Comparison of ENCODE assay signal across 25 mouse cellular contexts in genomic region chr5:36596225-36596624, GRCm38 (mm10). TPM values are rescaled to one million over a fixed set of nuclear protein-coding genes. Genes with fewer than 3 reads are reported as not detected.
A peak's percentile ranks its signal among the peaks of the same experiment; 100 is the strongest.
DNase-seq lines count a peak whose midpoint lies in the region; ATAC-seq and TF ChIP-seq lines count a peak whose summit lies in the region.
"Had no signal": no experiment of that assay in that cellular context is flagged by ENCODE, and none has a peak within 500 bp of the region (broad histone marks: within the 10 kb centered on the region; RNA-seq: fewer than 3 reads in every experiment).

No protein-coding gene starts in this region.

- DNase-seq in gastrocnemius, adult 2 months = peak; percentile 8
- no peak for DNase-seq in gastrocnemius, postnatal 14 days
- DNase-seq in 3T3-L1 (ENCODE audit: low read depth, low spot score) (peak; percentile 64), NIH3T3 (ENCODE audit: low read depth) (peak; percentile 67)
- no peak for DNase-seq in urinary bladder, postnatal 10 days (ENCODE audit: low spot score)
- DNase-seq: adrenal gland, postnatal 10 days; cerebellum, adult 18-20 months; cerebellum, adult 9-10 months; cerebellum, postnatal 14 days; gastrocnemius, postnatal 36 days; heart, adult 2 months; heart, postnatal 14 days; heart, postnatal 4 days had no signal

- H3K4me3 ChIP-seq in gastrocnemius, adult 2 months = no peak overlapping the region
- H3K4me3 ChIP-seq: forebrain, embryonic 10.5 days; forebrain, embryonic 13.5 days; heart, adult 2 months; heart, embryonic 10.5 days; heart, embryonic 13.5 days had no signal

- no peak for TF ChIP-seq CTCF in gastrocnemius, adult 2 months (IDR thresholded peaks at IDR 0.05)

- intact Hi-C loops in gastrocnemius, adult 2 months (cut with DNase I) = no loop called here
- intact Hi-C loops in gastrocnemius, postnatal 14 days (cut with DNase I; ENCODE audit: low total_unique reads) = no loop called here

- ATAC-seq in frontal cortex, adult (ENCODE audit: low TSS enrichment) = no peak
- ATAC-seq: CD4-positive, CD25-positive, alpha-beta regulatory T cell, adult 4 months; forebrain, embryonic 13.5 days; forebrain, embryonic 16.5 days; hindbrain, postnatal 0 days; inflammation-experienced regulatory T-cells, adult 6 months; intestine, postnatal 0 days; Patski had no signal

- no peak overlapping the region for H3K27ac ChIP-seq in gastrocnemius, adult 2 months
- H3K27ac ChIP-seq: forebrain, embryonic 10.5 days; forebrain, embryonic 13.5 days; heart, adult 2 months; heart, embryonic 10.5 days; heart, embryonic 13.5 days; hindbrain, embryonic 14.5 days; hindbrain, postnatal 0 days had no signal

RNA-seq across cellular contexts. Expression of gene Tbc1d14, which starts 3.1 kb away (rescaled TPM):
- 10 to 100 TPM; 14.3 to 16.7 TPM for total RNA-seq in gastrocnemius, adult 2 months (2021)
- total RNA-seq in gastrocnemius, postnatal 14 days (2021) = 10 to 100 TPM; 13.9 to 14.6 TPM

Comparison
In these comparisons a context has a peak if more than half of its experiments do, and no peak if none do; other contexts are left out.
1. DNase-seq: peak in gastrocnemius, adult 2 months (single experiment), 3T3-L1 (single experiment) and NIH3T3 (single experiment); none in gastrocnemius, postnatal 14 days (single experiment) and urinary bladder, postnatal 10 days (single experiment).